15 mouse cellular contexts compared by ENCODE assay signal in genomic region chr16:96348766-96349165, GRCm38 (mm10).
"Had no signal": no experiment of that assay in that cellular context is flagged by ENCODE, and none has a peak within 500 bp of the region (broad histone marks: within the 10 kb centered on the region; RNA-seq: fewer than 3 reads in every experiment).

No protein-coding gene starts in this region.

- H3K4me1 ChIP-seq: liver, embryonic 15.5 days; neural tube, embryonic 12.5 days; stomach, embryonic 15.5 days had no signal

- H3K4me3 ChIP-seq: limb, embryonic 12.5 days; liver, embryonic 15.5 days; lung, embryonic 15.5 days; midbrain, embryonic 12.5 days; neural tube, embryonic 12.5 days; stomach, embryonic 15.5 days had no signal

- ATAC-seq: intestine, postnatal 0 days; midbrain, embryonic 16.5 days had no signal

- H3K9ac ChIP-seq: limb, embryonic 12.5 days; liver, embryonic 15.5 days; lung, embryonic 15.5 days; midbrain, embryonic 12.5 days; neural tube, embryonic 12.5 days; stomach, embryonic 15.5 days had no signal

- H3K9me3 ChIP-seq: limb, embryonic 12.5 days; liver, embryonic 15.5 days; lung, embryonic 15.5 days; midbrain, embryonic 12.5 days; neural tube, embryonic 12.5 days; stomach, embryonic 15.5 days had no signal

- H3K27me3 ChIP-seq: liver, embryonic 15.5 days; lung, embryonic 15.5 days; midbrain, embryonic 12.5 days; neural tube, embryonic 12.5 days; stomach, embryonic 15.5 days had no signal

- H3K36me3 ChIP-seq: limb, embryonic 12.5 days; liver, embryonic 15.5 days; lung, embryonic 15.5 days; midbrain, embryonic 12.5 days; neural tube, embryonic 12.5 days; stomach, embryonic 15.5 days had no signal

- H3K27ac ChIP-seq: liver, embryonic 15.5 days; lung, embryonic 15.5 days; macrophage; midbrain, embryonic 12.5 days; neural tube, embryonic 12.5 days; stomach, embryonic 15.5 days had no signal

- H3K4me2 ChIP-seq: liver, embryonic 11.5 days; liver, embryonic 15.5 days; midbrain, embryonic 12.5 days had no signal

- DNase-seq: kidney, adult 8-10 months; layer of hippocampus, postnatal 36 days; right cerebral cortex, postnatal 14 days; thymus, adult 2 months; thymus, postnatal 25 days had no signal
